Mouse (Mus musculus): ENCODE data around the gene Adgre5. TPM values are rescaled to one million over a fixed set of nuclear protein-coding genes. Genes with fewer than 3 reads are reported as not detected.

The Adgre5 gene
- total and polyA plus RNA-seq, 3 experiments, result 0.54 to 23.6 (median 3.7) TPM

DNA sequence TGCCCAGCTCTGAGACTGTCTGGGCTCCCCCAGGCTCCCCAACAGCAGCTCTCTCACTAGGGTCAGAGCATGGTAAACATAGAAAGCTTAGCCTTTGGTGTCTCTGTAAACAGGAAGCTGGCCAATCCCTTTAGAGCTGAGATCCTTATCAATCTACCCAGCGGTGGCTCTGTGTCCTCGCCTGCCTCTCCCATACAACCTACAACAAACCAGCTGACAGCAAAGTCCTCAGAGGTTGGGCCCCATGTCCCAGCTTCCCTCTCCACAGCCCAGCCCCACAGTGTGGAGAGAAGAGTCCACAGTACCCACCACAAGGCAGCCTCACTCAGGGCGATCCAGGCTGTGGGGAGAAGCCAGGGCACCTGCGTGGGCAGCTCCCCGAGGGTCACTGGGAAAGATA, 38.5 kb upstream of the Adgre5 start:
- DNase-seq (ENCODE audit: extremely low read depth), result no peak
- H3K27ac ChIP-seq (ENCODE audit: insufficient read depth, low read depth), result no peak overlapping the region

GRCm38 (mm10) chr8:83778051-83778450, 36.9 kb upstream of the Adgre5 start:
- no peaks in the 10 kb centered on the region for H3K79me2 ChIP-seq (replicated peaks; ENCODE audit: control insufficient read depth, extremely low read depth, insufficient read depth, poor library complexity, severe bottlenecking)
- H3K9me3 ChIP-seq (replicated peaks; ENCODE audit: low read length), result no peaks in the 10 kb centered on the region
- H3K27ac ChIP-seq (ENCODE audit: insufficient read depth, low read depth), result no peak overlapping the region
- no peaks in the 10 kb centered on the region for H3K36me3 ChIP-seq (replicated peaks in 1 of 2; ENCODE audit: control insufficient read depth in 1 of 2, insufficient read depth in 1 of 2, low read length in 1 of 2)
- H3K27me3 ChIP-seq (replicated peaks), result no peaks in the 10 kb centered on the region
- H3K9ac ChIP-seq (ENCODE audit: insufficient read depth, low read depth), result no peak overlapping the region
- peaks cover 0 to 6% of the 10 kb centered on the region in 2 experiments; a peak in 1 of 4 replicates for H3K4me1 ChIP-seq (ENCODE audit: control insufficient read depth in 1 of 2, insufficient read depth in 2 of 2)
- no peak overlapping the region for H3K4me3 ChIP-seq (replicated peaks in 1 of 3; ENCODE audit: low read depth in 2 of 3, low read length in 2 of 3, poor library complexity in 1 of 3)
- TF ChIP-seq CHD2 (IDR thresholded peaks at IDR 0.05; ENCODE audit: low read length) (no peak), CHD1 (IDR thresholded peaks at IDR 0.05; ENCODE audit: low read depth, low read length) (no peak), UBTF (IDR thresholded peaks at IDR 0.05; ENCODE audit: low read depth, low read length) (no peak), ZNF384 (IDR thresholded peaks at IDR 0.05; ENCODE audit: low read depth, low read length) (no peak), USF1 (IDR thresholded peaks at IDR 0.05; ENCODE audit: low read depth, low read length) (no peak), PAX5 (IDR thresholded peaks at IDR 0.05; ENCODE audit: low read length) (no peak), ETS1 (conservative IDR thresholded peaks at IDR 0.05; ENCODE audit: low read depth, low read length) (no peak), ZMIZ1 (IDR thresholded peaks at IDR 0.05; ENCODE audit: low read depth, low read length) (no peak), BHLHE40 (IDR thresholded peaks at IDR 0.05; ENCODE audit: low read depth, low read length) (no peak), NRF1 (IDR thresholded peaks at IDR 0.05; ENCODE audit: low read depth, low read length) (no peak), GABPA (IDR thresholded peaks at IDR 0.05; ENCODE audit: insufficient replicate concordance, low read depth, low read length) (no peak), ZKSCAN1 (IDR thresholded peaks at IDR 0.05; ENCODE audit: borderline replicate concordance, low read depth, low read length) (no peak), SMC3 (IDR thresholded peaks at IDR 0.05; ENCODE audit: low read depth, low read length) (no peak), POLR2A (IDR thresholded peaks at IDR 0.05; ENCODE audit: low read depth, low read length) (no peak), ZC3H11A (IDR thresholded peaks at IDR 0.05; ENCODE audit: low read depth, low read length) (no peak), POLR2AphosphoS2 (IDR thresholded peaks at IDR 0.05; ENCODE audit: low read depth, low read length) (no peak), RCOR1 (conservative IDR thresholded peaks at IDR 0.05; ENCODE audit: low read depth, low read length) (no peak), MAZ (IDR thresholded peaks at IDR 0.05; ENCODE audit: low read depth, low read length) (no peak), MEF2A (IDR thresholded peaks at IDR 0.05; ENCODE audit: borderline replicate concordance, low read depth, low read length) (no peak)
- H3K4me2 ChIP-seq (ENCODE audit: insufficient read depth, low read depth, poor library complexity, severe bottlenecking), result no peak overlapping the region
- in situ Hi-C loops (cut with MboI; ENCODE audit: low pct_ligation_motif_present, low pct_unique_long_range_greater_than_20kb, low sequenced_read_pairs), result no loop called here
- DNase-seq (ENCODE audit: extremely low read depth), result no peak
- dilution Hi-C loops (cut with MboI; ENCODE audit: extremely low pct_ligation_motif_present, extremely low pct_unique_long_range_greater_than_20kb, low sequenced_read_pairs), result no loop called here

More for the DNA sequence above, 38.5 kb upstream of the Adgre5 start:
- no peak overlapping the region for H3K4me2 ChIP-seq (ENCODE audit: insufficient read depth, low read depth, poor library complexity, severe bottlenecking)
- H3K27me3 ChIP-seq (replicated peaks), result no peaks in the 10 kb centered on the region
- no peaks in the 10 kb centered on the region for H3K36me3 ChIP-seq (replicated peaks in 1 of 2; ENCODE audit: control insufficient read depth in 1 of 2, insufficient read depth in 1 of 2, low read length in 1 of 2)
- TF ChIP-seq NRF1 (IDR thresholded peaks at IDR 0.05; ENCODE audit: low read depth, low read length) (no peak), UBTF (IDR thresholded peaks at IDR 0.05; ENCODE audit: low read depth, low read length) (no peak), MEF2A (IDR thresholded peaks at IDR 0.05; ENCODE audit: borderline replicate concordance, low read depth, low read length) (no peak), RCOR1 (conservative IDR thresholded peaks at IDR 0.05; ENCODE audit: low read depth, low read length) (no peak), ZKSCAN1 (IDR thresholded peaks at IDR 0.05; ENCODE audit: borderline replicate concordance, low read depth, low read length) (no peak), CTCF (conservative IDR thresholded peaks at IDR 0.05 in 1 of 2, IDR thresholded peaks at IDR 0.05 in 1 of 2; ENCODE audit: low read depth in 2 of 2, low read length in 2 of 2) (no peak), USF1 (IDR thresholded peaks at IDR 0.05; ENCODE audit: low read depth, low read length) (no peak), ZNF384 (IDR thresholded peaks at IDR 0.05; ENCODE audit: low read depth, low read length) (no peak), POLR2AphosphoS2 (IDR thresholded peaks at IDR 0.05; ENCODE audit: low read depth, low read length) (no peak), E2F4 (IDR thresholded peaks at IDR 0.05; ENCODE audit: insufficient replicate concordance, low read depth, low read length) (no peak)
- in situ Hi-C loops (cut with MboI; ENCODE audit: low pct_ligation_motif_present, low pct_unique_long_range_greater_than_20kb, low sequenced_read_pairs), result loop anchor here (5.0 to 10.0 kb wide), 3 partner anchors 55 to 175 kb away; partner anchors contain the start of genes Asf1b and Gm10644
- peaks cover 0 to 11% of the 10 kb centered on the region in 2 experiments; a peak in 3 of 4 replicates for H3K4me1 ChIP-seq (ENCODE audit: control insufficient read depth in 1 of 2, insufficient read depth in 2 of 2)
- no peak overlapping the region for H3K9ac ChIP-seq (ENCODE audit: insufficient read depth, low read depth)
- dilution Hi-C loops (cut with MboI; ENCODE audit: extremely low pct_ligation_motif_present, extremely low pct_unique_long_range_greater_than_20kb, low sequenced_read_pairs), result no loop called here
- H3K79me2 ChIP-seq (replicated peaks; ENCODE audit: control insufficient read depth, extremely low read depth, insufficient read depth, poor library complexity, severe bottlenecking), result no peaks in the 10 kb centered on the region
- no peaks in the 10 kb centered on the region for H3K9me3 ChIP-seq (replicated peaks; ENCODE audit: low read length)
- no peak overlapping the region for H3K4me3 ChIP-seq (replicated peaks in 1 of 3; ENCODE audit: low read depth in 2 of 3, low read length in 2 of 3, poor library complexity in 1 of 3)
